Mouse (Mus musculus) heart, postnatal 0 days (tissue): ENCODE measurements around the gene Prkcq.

Experiments
- CTCF ChIP-seq: IDR thresholded peaks from 2 replicates; pipeline ENCODE4 v1.5.1; 2016; ENCODE audit warnings: antibody characterized with exemption, control low read depth, low read depth
- EP300 ChIP-seq: IDR thresholded peaks from 2 replicates; pipeline ENCODE4 v1.6.1; 2016; ENCODE audit warnings: antibody characterized with exemption, low read depth

DNA sequence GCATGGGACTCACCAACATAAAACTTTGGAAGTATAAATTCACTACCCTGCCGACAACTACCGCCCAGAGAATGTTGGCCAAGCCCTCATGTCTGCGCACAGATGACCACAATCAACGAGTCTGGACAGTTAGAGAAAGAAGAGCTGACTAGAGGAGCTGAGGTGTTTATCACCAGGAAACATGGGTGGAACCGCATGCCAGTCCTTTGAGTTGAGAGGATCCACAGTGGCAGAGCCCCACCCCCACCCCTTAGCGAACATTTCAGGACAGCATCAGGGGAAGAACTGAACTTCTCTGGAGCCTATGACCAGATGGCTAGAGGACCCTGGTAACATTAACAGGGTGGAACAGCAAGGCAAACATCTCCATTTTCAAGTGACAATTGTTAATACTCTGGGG is 37.4 kb downstream of the Prkcq start:
- TF ChIP-seq CTCF = no peak
- TF ChIP-seq EP300 = no peak
